ENCODE assay signal across 36 mouse cellular contexts in genomic region chr6:113614997-113615396, GRCm38 (mm10). TPM values are rescaled to one million over a fixed set of nuclear protein-coding genes. Genes with fewer than 3 reads are reported as not detected.
DNase-seq lines count a peak whose midpoint lies in the region; ATAC-seq and TF ChIP-seq lines count a peak whose summit lies in the region.
"Had no signal": no experiment of that assay in that cellular context is flagged by ENCODE, and none has a peak within 500 bp of the region (broad histone marks: within the 10 kb centered on the region; RNA-seq: fewer than 3 reads in every experiment).

No protein-coding gene starts in this region.

- H3K4me2 ChIP-seq in liver, embryonic 12.5 days: no peak overlapping the region
- H3K4me2 ChIP-seq: embryonic facial prominence, embryonic 13.5 days; forebrain, embryonic 12.5 days; forebrain, embryonic 15.5 days; heart, embryonic 13.5 days; hindbrain, embryonic 14.5 days had no signal

- WGBS in liver, embryonic 12.5 days (ENCODE audit: insufficient replicate concordance): 90% methylated on average over 8 of the region's 8 CpGs

- no peak overlapping the region for H3K4me3 ChIP-seq in layer of hippocampus, adult 2 months
- H3K4me3 ChIP-seq in left cerebral cortex, adult 2 months: no peak overlapping the region
- no peak overlapping the region for H3K4me3 ChIP-seq in cortical plate, adult 2 months (ENCODE audit: insufficient read depth, low read length)
- H3K4me3 ChIP-seq in liver, embryonic 12.5 days: no peak overlapping the region
- H3K4me3 ChIP-seq: embryonic facial prominence, embryonic 10.5 days; embryonic facial prominence, embryonic 13.5 days; erythroblast, embryonic 14.5 days; forebrain, embryonic 12.5 days; forebrain, embryonic 15.5 days; gastrocnemius, adult 2 months; heart, adult 2 months; heart, embryonic 10.5 days; heart, embryonic 13.5 days had no signal

- intact Hi-C loops in left cerebral cortex, adult 2 months (cut with DNase I): loop anchor here (2.0 kb wide), 1 partner anchor 92 kb away; no protein-coding TSS in a partner anchor

- peaks cover 81% of the 10 kb centered on the region for H3K36me3 ChIP-seq in liver, embryonic 12.5 days

- DNase-seq in layer of hippocampus, adult 2 months (ENCODE audit: low spot score in 2 of 2): peak in 1 of 2 experiments; percentile 58
- DNase-seq in layer of hippocampus, adult 11-12 months (ENCODE audit: low spot score): no peak
- no peak for DNase-seq in left cerebral cortex, adult 2 months (ENCODE audit: extremely low spot score in 1 of 2, low spot score in 2 of 2)
- no peak for DNase-seq in left cerebral cortex, adult 8-10 months (ENCODE audit: low spot score in 2 of 2)
- DNase-seq: adrenal gland, postnatal 10 days; adrenal gland, postnatal 36 days; B cell, adult 2 months; cerebellum, adult 11 months; cerebellum, adult 2 months; cerebellum, adult 9-11 months; cerebellum, postnatal 25 days; embryo, embryonic 11 days; gastrocnemius, adult 2 months; gastrocnemius, postnatal 14 days; heart, adult 2 months; heart, postnatal 14 days; heart, postnatal 4 days had no signal

- H3K9ac ChIP-seq in liver, embryonic 12.5 days: no peak overlapping the region
- H3K9ac ChIP-seq: embryonic facial prominence, embryonic 13.5 days; forebrain, embryonic 12.5 days; forebrain, embryonic 15.5 days; heart, embryonic 13.5 days; hindbrain, embryonic 14.5 days had no signal

- no peak for TF ChIP-seq CTCF in layer of hippocampus, adult 2 months (conservative IDR thresholded peaks at IDR 0.05)
- TF ChIP-seq CTCF in left cerebral cortex, adult 2 months (IDR thresholded peaks at IDR 0.05): no peak
- TF ChIP-seq CTCF in cortical plate, adult 2 months (IDR thresholded peaks at IDR 0.05; ENCODE audit: extremely low read depth, insufficient read depth, low read length): no peak

- H3K9me3 ChIP-seq in liver, embryonic 12.5 days (replicated peaks): no peaks in the 10 kb centered on the region
- H3K9me3 ChIP-seq: embryonic facial prominence, embryonic 13.5 days; forebrain, embryonic 12.5 days; forebrain, embryonic 15.5 days; G1E; heart, embryonic 10.5 days; heart, embryonic 13.5 days had no signal

- peak overlapping the region; percentile 90 for H3K27ac ChIP-seq in layer of hippocampus, adult 2 months
- H3K27ac ChIP-seq in left cerebral cortex, adult 2 months: peak overlapping the region; percentile 86
- peak overlapping the region; percentile 14; the same call in 1 of the 2 replicates for H3K27ac ChIP-seq in cortical plate, adult 2 months (ENCODE audit: insufficient read depth, low read length)
- no peak overlapping the region for H3K27ac ChIP-seq in liver, embryonic 12.5 days
- H3K27ac ChIP-seq: embryonic facial prominence, embryonic 10.5 days; embryonic facial prominence, embryonic 13.5 days; forebrain, embryonic 12.5 days; forebrain, embryonic 15.5 days; gastrocnemius, adult 2 months; heart, adult 2 months; heart, embryonic 10.5 days; heart, embryonic 13.5 days; hindbrain, embryonic 14.5 days; hindbrain, postnatal 0 days had no signal

- peaks cover 10% of the 10 kb centered on the region for H3K4me1 ChIP-seq in cortical plate, adult 2 months (ENCODE audit: control insufficient read depth, insufficient read depth, low read length)
- 0 out of 2 replicates have a peak, but pooled peaks cover 3% of the 10 kb centered on the region for H3K4me1 ChIP-seq in liver, embryonic 12.5 days
- H3K4me1 ChIP-seq: embryonic facial prominence, embryonic 10.5 days; embryonic facial prominence, embryonic 13.5 days; forebrain, embryonic 12.5 days; forebrain, embryonic 15.5 days had no signal

- TF ChIP-seq POLR2A in cortical plate, adult 2 months (IDR thresholded peaks at IDR 0.05; ENCODE audit: extremely low read depth, insufficient read depth, low read length): no peak

- no peaks in the 10 kb centered on the region for H3K27me3 ChIP-seq in liver, embryonic 12.5 days (replicated peaks)
- H3K27me3 ChIP-seq: CH12.LX; embryonic facial prominence, embryonic 13.5 days; forebrain, embryonic 12.5 days; forebrain, embryonic 15.5 days; heart, embryonic 13.5 days; Patski had no signal

- no peak for ATAC-seq in liver, embryonic 12.5 days
- ATAC-seq in granulocyte monocyte progenitor cell, adult 5-6 weeks (replicated peaks; ENCODE audit: poor library complexity, severe bottlenecking): no peak
- ATAC-seq: forebrain, embryonic 15.5 days; hindbrain, postnatal 0 days; Patski had no signal

RNA-seq across cellular contexts. Expression of gene Vhl, which starts 8.8 kb away (rescaled TPM):
- 10 to 100 TPM; 44.3 to 44.9 TPM for total RNA-seq in layer of hippocampus, adult 2 months (2021)
- 10 to 100 TPM; 41.5 to 43.0 TPM for total RNA-seq in left cerebral cortex, adult 2 months (2021)
- 10 to 100 TPM; 38.6 to 49.8 (median 41.2) TPM for total RNA-seq in left cerebral cortex, adult 8-10 months (2022)
- 55.1 and 67.8 TPM in 2 replicates for polyA plus RNA-seq in cortical plate, adult 2 months (2012; rRNA removed)
- polyA plus RNA-seq in liver, embryonic 12.5 days (2016; fragmentation: Nextera tagmentation; extraction: Ambion mirVana): 13.9 and 14.8 TPM in 2 replicates
- 15.7 and 24.6 TPM in 2 replicates for total RNA-seq in granulocyte monocyte progenitor cell, adult 5-6 weeks (2014; fragmentation: Nextera tagmentation)
- 11.0 and 11.3 TPM in 2 replicates for total RNA-seq in granulocyte monocyte progenitor cell, adult 5-6 weeks (2017)

RNA-seq across cellular contexts. Expression of gene Brk1, which starts 10.4 kb away (rescaled TPM):
- total RNA-seq in layer of hippocampus, adult 2 months (2021): 100 to 1,000 TPM; 211 to 234 TPM
- total RNA-seq in left cerebral cortex, adult 2 months (2021): 100 to 1,000 TPM; 221 to 228 TPM
- 100 to 1,000 TPM; 217 to 234 (median 227) TPM for total RNA-seq in left cerebral cortex, adult 8-10 months (2022)
- polyA plus RNA-seq in cortical plate, adult 2 months (2012; rRNA removed): 425 and 442 TPM in 2 replicates
- polyA plus RNA-seq in liver, embryonic 12.5 days (2016; fragmentation: Nextera tagmentation; extraction: Ambion mirVana): 106 and 109 TPM in 2 replicates
- total RNA-seq in granulocyte monocyte progenitor cell, adult 5-6 weeks (2014; fragmentation: Nextera tagmentation): 223 and 247 TPM in 2 replicates
- 96.6 and 108 TPM in 2 replicates for total RNA-seq in granulocyte monocyte progenitor cell, adult 5-6 weeks (2017)

RNA-seq across cellular contexts. Expression of gene Fancd2os, which starts 14.5 kb away (rescaled TPM):
- total RNA-seq in layer of hippocampus, adult 2 months (2021): under 1 TPM; 0.33 to 0.86 TPM
- total RNA-seq in left cerebral cortex, adult 2 months (2021): not detected
- total RNA-seq in left cerebral cortex, adult 8-10 months (2022): under 1 TPM in 1 of 4 experiments, not detected in 3; 0.36 TPM
- polyA plus RNA-seq in cortical plate, adult 2 months (2012; rRNA removed): 0.19 and 0.21 TPM in 2 replicates
- polyA plus RNA-seq in liver, embryonic 12.5 days (2016; fragmentation: Nextera tagmentation; extraction: Ambion mirVana): 0.10 and 0.11 TPM in 2 replicates
- total RNA-seq in granulocyte monocyte progenitor cell, adult 5-6 weeks (2014; fragmentation: Nextera tagmentation): not detected in 2 replicates
- total RNA-seq in granulocyte monocyte progenitor cell, adult 5-6 weeks (2017): not detected in 2 replicates
- total RNA-seq: adrenal gland, adult 18-20 months; adrenal gland, postnatal 10 days; CH12.LX; common myeloid progenitor, adult 5-6 weeks; gastrocnemius, adult 2 months; gastrocnemius, postnatal 14 days; heart, adult 2 months; heart, postnatal 14 days; heart, postnatal 4 days; hindbrain, postnatal 0 days had no signal
- polyA plus RNA-seq: cerebellum, adult 2 months; embryonic facial prominence, embryonic 13.5 days; erythroblast, embryonic 14.5 days; G1E; gonadal fat pad, adult 2 months; heart, adult 2 months; hindbrain, embryonic 11.5 days; hindbrain, embryonic 14.5 days; hindbrain, postnatal 0 days; Patski had no signal

RNA-seq across cellular contexts. Expression of gene Irak2, which starts 23.3 kb away (rescaled TPM):
- total RNA-seq in layer of hippocampus, adult 2 months (2021): 10 to 100 TPM; 16.6 to 18.8 TPM
- total RNA-seq in left cerebral cortex, adult 2 months (2021): 10 to 100 TPM; 21.6 to 25.6 TPM
- total RNA-seq in left cerebral cortex, adult 8-10 months (2022): 10 to 100 TPM; 20.9 to 28.8 (median 24.0) TPM
- 23.7 and 24.7 TPM in 2 replicates for polyA plus RNA-seq in cortical plate, adult 2 months (2012; rRNA removed)
- polyA plus RNA-seq in liver, embryonic 12.5 days (2016; fragmentation: Nextera tagmentation; extraction: Ambion mirVana): 17.2 and 17.9 TPM in 2 replicates
- 6.7 and 9.5 TPM in 2 replicates for total RNA-seq in granulocyte monocyte progenitor cell, adult 5-6 weeks (2014; fragmentation: Nextera tagmentation)
- total RNA-seq in granulocyte monocyte progenitor cell, adult 5-6 weeks (2017): 6.4 and 17.5 TPM in 2 replicates
